Mouse (Mus musculus) hindbrain, embryonic 15.5 days (tissue): ENCODE data around the gene Smpx. TPM values are rescaled to one million over a fixed set of nuclear protein-coding genes. Genes with fewer than 3 reads are reported as not detected.

Source experiments
- ATAC-seq: fragments of 200-750 bp; cut with Nextera tagmentation; 2 replicates; pipeline ENCODE4 v1.8.0; 2017; ENCODE audit warnings: low read depth, moderate number of reproducible peaks, moderate TSS enrichment; ENCODE audit not compliant: low FRiP score
- H3K27ac ChIP-seq: fragments of 300-500 bp; sonication (generic); replicated peaks from 2 replicates; pipeline ENCODE4 v1.5.1; 2015; ENCODE audit warnings: mild to moderate bottlenecking, inconsistent platforms
- H3K27me3 ChIP-seq: fragments of 300-500 bp; sonication (generic); 2 replicates; pipeline ENCODE4 v1.6.1; 2015; ENCODE audit warnings: control low read depth, inconsistent platforms
- H3K36me3 ChIP-seq: fragments of 300-500 bp; sonication (generic); 2 replicates; pipeline ENCODE4 v1.6.1; 2015; ENCODE audit warnings: control low read depth, inconsistent platforms
- H3K4me1 ChIP-seq: fragments of 300-500 bp; sonication (generic); replicated peaks from 2 replicates; pipeline ENCODE4 v1.6.1; 2015; ENCODE audit warnings: control low read depth, inconsistent platforms
- H3K4me2 ChIP-seq: fragments of 300-500 bp; sonication (generic); 2 replicates; pipeline ENCODE4 v1.6.1; 2015; ENCODE audit warnings: moderate library complexity, mild to moderate bottlenecking, inconsistent platforms
- H3K4me3 ChIP-seq: fragments of 300-500 bp; sonication (generic); 2 replicates; pipeline ENCODE4 v1.5.1; 2015; ENCODE audit warnings: mild to moderate bottlenecking, inconsistent platforms
- H3K9ac ChIP-seq: fragments of 300-500 bp; sonication (generic); 2 replicates; pipeline ENCODE4 v1.6.1; 2015; ENCODE audit warnings: inconsistent platforms
- H3K9me3 ChIP-seq: fragments of 300-500 bp; sonication (generic); 2 replicates; pipeline ENCODE4 v1.6.1; 2016; ENCODE audit warnings: control low read depth, inconsistent platforms
- WGBS: fragments of 180-500 bp; shearing (Covaris S2); methylation state at CpG from one replicate; pipeline ENCODE4 v1.1.7; 2015; 5-methylcytosine and 5-hydroxymethylcytosine counted together
- polyA plus RNA-seq: library from polyadenylated mRNA; unstranded; fragments of >200 nt; fragmentation: Nextera tagmentation; extraction: Ambion mirVana; gene quantifications from 2 replicates; pipeline ENCODE4 v1.2.1, GENCODE M21; 2015

Smpx gene
- polyA plus RNA-seq: 0.14 and 0.43 TPM in 2 replicates

DNA sequence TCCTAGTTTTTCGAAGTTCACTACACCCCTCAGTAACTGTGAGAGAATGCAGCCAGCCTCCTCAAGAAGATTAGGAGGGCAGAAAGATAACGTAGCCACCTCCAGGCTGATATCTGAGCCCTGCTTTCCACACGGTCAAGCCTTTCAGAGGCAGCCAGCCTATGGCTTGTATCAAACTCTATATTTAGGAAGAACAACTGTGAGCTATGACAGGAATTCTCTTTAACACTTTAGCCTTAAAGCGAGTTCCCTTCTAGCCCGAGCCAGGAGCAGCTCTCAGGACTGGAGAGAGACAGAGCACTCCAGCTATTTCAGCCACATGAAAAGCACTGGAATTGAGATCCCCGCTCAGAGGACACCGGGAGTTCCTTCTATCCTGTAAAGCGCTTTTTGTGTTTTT lies at the start of gene Smpx:
Gene Smpx, plus strand, starts transcription at position 49 of the 400 bp plus-strand sequence.
- no peaks in the 10 kb centered on the region for H3K9me3 ChIP-seq
- no peaks in the 10 kb centered on the region for H3K27me3 ChIP-seq
- no peaks in the 10 kb centered on the region for H3K36me3 ChIP-seq
- H3K4me3 ChIP-seq: no peak within 1 kb of the TSS
- H3K27ac ChIP-seq: no peak within 1 kb of the TSS
- no peak for ATAC-seq
- H3K4me1 ChIP-seq: no peaks in the 10 kb centered on the region
- no peak within 1 kb of the TSS for H3K9ac ChIP-seq
- no peak within 1 kb of the TSS for H3K4me2 ChIP-seq
- 81% methylated on average over 8 of the region's 8 CpGs for WGBS

DNA sequence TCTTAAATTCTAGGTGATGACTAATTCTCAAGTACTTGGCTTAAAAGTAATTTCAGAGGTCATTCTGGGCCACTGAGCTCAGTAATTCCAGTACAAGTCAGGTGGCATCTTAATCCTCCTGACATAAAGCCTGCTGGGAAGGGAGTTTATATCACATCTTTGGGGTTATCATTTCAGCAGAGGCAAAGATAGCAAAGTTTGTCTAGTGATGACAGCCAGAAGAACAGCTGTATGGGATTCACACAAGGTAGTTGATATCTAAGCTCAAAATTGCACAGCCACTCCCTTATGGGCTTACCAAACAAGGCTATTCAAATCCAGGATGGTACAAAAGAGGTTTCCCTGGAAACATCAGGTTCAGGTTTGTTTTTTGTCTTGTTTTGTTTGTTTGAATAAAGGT lies 43.7 kb upstream of the Smpx start:
- no peaks in the 10 kb centered on the region for H3K36me3 ChIP-seq
- no peaks in the 10 kb centered on the region for H3K4me1 ChIP-seq
- H3K4me3 ChIP-seq: no peak overlapping the region
- no peaks in the 10 kb centered on the region for H3K27me3 ChIP-seq
- ATAC-seq: no peak
- H3K4me2 ChIP-seq: no peak overlapping the region
- H3K27ac ChIP-seq: no peak overlapping the region
- H3K9ac ChIP-seq: no peak overlapping the region
- no peaks in the 10 kb centered on the region for H3K9me3 ChIP-seq

DNA sequence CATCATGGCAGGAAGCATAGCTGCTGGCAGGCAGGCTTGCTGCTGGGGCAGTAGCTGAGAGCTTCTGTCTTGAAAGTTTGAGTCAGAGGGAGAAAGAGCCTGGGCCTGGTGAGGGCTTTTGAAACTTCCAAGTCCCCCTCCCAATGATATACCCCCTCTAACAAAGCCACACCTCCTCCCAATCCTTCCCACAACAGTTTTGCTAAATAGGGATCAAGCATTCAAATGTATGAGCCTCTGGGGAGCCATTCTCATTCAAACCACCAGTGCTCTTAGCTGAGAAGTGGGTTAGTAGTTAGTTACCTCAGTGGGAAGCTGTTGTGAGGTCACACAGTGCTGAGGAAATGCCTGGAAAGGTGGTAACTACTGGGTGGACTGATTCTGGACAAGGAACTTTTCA lies 41.4 kb upstream of the Smpx start:
- H3K9ac ChIP-seq: no peak overlapping the region
- no peaks in the 10 kb centered on the region for H3K4me1 ChIP-seq
- no peak for ATAC-seq
- no peak overlapping the region for H3K4me3 ChIP-seq
- no peak overlapping the region for H3K27ac ChIP-seq
- H3K36me3 ChIP-seq: no peaks in the 10 kb centered on the region
- no peak overlapping the region for H3K4me2 ChIP-seq
- H3K9me3 ChIP-seq: no peaks in the 10 kb centered on the region
- no peaks in the 10 kb centered on the region for H3K27me3 ChIP-seq

DNA sequence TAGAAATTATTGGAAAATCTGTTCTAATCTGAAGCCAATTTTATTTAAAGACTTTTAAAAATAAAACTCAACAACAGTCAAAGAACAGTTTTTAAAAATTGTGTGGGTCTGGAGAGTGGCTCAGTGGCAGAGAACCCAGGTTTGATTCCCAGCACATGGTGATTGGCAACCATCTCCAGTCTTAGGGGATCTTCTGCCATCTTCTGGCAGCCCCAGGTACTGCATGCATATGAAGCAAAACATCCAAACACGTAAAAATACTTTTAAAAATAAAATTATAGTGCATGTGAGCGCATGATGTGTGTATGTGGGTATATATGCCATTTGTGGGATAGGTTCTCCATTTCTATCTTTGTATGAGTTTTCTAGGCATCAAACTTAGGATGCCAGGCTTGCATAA lies 26.9 kb upstream of the Smpx start:
- no peaks in the 10 kb centered on the region for H3K9me3 ChIP-seq
- no peak for ATAC-seq
- H3K9ac ChIP-seq: no peak overlapping the region
- 74% methylated on average over 2 of the region's 2 CpGs for WGBS
- no peak overlapping the region for H3K4me2 ChIP-seq
- H3K36me3 ChIP-seq: no peaks in the 10 kb centered on the region
- H3K27me3 ChIP-seq: no peaks in the 10 kb centered on the region
- H3K27ac ChIP-seq: no peak overlapping the region
- H3K4me1 ChIP-seq: no peaks in the 10 kb centered on the region
- H3K4me3 ChIP-seq: no peak overlapping the region

DNA sequence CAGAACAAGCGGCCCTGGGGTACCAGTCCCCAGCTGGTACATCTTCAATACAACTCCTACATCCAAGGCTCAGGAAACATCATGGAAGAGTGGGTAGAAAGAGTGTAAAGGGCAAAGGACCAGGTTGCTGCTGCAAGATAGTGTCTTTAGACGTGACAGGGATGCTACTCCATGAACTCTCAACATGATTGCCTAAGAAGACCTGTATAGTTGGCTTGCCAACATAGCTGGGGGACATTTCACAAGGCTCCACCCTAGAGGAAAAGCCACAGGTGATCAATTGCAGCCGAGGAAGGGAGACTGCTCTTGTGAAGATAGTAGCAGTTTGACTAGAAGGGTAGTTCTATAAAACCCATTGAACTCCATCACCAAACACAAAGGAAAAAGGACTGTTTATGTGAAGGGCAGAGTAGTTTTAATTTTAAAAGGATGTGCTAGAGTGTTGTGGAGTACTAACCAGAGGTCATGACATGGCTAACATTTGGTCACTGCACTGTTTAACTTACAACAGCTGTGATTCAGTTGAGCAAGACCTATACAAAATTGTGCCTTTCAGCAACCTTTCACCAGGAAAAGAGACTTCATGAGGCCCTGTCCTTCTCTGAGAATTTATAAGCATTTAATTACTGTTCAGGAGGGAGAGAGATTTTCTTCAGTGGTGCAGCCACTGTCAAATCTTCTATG lies 23.9 kb upstream of the Smpx start:
- Histone ChIP-seq H3K4me2 (no peak overlapping the region), H3K36me3 (no peaks in the 10 kb centered on the region), H3K4me3 (no peak overlapping the region), H3K27me3 (no peaks in the 10 kb centered on the region), H3K9ac (no peak overlapping the region), H3K9me3 (no peaks in the 10 kb centered on the region), H3K4me1 (no peaks in the 10 kb centered on the region), H3K27ac (no peak overlapping the region)
- ATAC-seq: no peak
- 85% methylated on average over 3 of the region's 3 CpGs for WGBS

DNA sequence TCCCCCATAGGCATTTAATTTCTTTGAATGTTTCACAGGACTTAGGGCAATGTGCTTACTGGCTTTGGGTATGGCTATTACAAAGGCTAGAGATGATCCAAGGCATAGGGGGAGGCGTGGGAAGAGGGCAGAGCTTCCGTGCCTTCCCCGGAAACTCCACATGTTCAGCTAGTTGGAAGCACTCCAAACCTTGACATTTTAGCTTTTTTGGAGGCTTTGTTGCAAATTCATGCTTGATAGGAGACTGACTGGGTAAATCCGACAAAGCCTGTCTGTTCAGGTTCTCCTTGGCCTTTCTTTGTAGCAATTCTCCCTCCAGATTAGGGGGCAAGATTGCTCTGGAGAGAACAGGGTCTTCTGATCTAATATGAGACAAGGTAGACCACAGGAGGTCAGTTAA lies 7.5 kb upstream of the Smpx start:
- Histone ChIP-seq H3K9me3 (no peaks in the 10 kb centered on the region), H3K27me3 (no peaks in the 10 kb centered on the region), H3K36me3 (no peaks in the 10 kb centered on the region), H3K4me1 (no peaks in the 10 kb centered on the region), H3K27ac (no peak overlapping the region), H3K9ac (no peak overlapping the region), H3K4me2 (no peak overlapping the region), H3K4me3 (no peak overlapping the region)
- ATAC-seq: no peak
- WGBS: 69% methylated on average over 4 of the region's 4 CpGs

DNA sequence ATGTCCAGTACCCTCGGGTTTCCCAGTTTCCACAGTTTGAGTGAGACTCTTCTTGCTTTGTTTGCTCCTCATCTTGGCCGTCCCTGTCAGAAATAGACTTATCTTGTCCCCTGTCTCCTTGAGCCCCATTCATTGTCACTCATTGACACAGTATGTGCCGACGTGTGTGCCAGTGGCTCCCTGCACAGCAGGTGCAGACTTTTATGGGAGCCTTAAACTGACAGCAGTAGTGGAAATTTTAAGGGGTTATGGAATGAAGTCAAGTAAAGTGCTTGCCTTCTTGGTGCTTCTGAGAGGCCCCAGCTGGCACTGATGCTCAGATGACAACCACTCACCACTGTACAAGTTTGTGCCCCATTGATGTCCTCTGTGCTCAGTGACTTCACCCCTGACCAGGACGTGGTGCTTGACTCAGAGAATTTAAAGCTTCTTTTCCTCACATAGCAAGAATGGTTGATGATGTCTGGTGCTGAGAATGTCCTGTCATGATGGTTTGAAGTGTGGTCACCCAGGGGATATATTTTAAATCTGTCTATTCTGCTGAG lies 1.0 kb upstream of the Smpx start:
- ATAC-seq: no peak
- no peaks in the 10 kb centered on the region for H3K27me3 ChIP-seq
- no peak overlapping the region for H3K9ac ChIP-seq
- H3K27ac ChIP-seq: no peak overlapping the region
- H3K4me2 ChIP-seq: no peak overlapping the region
- WGBS: 75% methylated on average over 5 of the region's 5 CpGs
- no peak overlapping the region for H3K4me3 ChIP-seq
- H3K9me3 ChIP-seq: no peaks in the 10 kb centered on the region
- H3K36me3 ChIP-seq: no peaks in the 10 kb centered on the region
- no peaks in the 10 kb centered on the region for H3K4me1 ChIP-seq

DNA sequence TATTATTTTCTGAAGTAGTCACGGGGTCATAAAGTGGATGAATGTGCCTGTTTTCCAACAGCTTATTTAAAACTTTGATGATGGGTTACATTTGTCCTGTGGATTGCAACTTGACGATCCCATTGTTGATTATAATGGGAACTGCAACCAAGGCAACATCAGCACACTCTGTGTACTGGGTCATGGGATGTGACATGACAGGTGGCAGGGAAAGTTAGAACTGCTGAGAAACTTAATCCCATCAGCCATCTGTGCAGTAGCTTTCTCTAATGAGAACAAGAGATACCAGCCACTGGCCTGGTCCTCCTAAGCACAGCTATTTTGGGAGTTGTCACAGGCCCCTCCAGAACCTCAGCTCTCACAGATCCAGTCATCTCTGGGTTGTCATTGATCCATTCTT lies 8.5 kb downstream of the Smpx start:
- no peaks in the 10 kb centered on the region for H3K27me3 ChIP-seq
- H3K4me2 ChIP-seq: no peak overlapping the region
- H3K4me3 ChIP-seq: no peak overlapping the region
- H3K36me3 ChIP-seq: no peaks in the 10 kb centered on the region
- no peaks in the 10 kb centered on the region for H3K4me1 ChIP-seq
- 78% methylated on average over 2 of the region's 2 CpGs for WGBS
- H3K27ac ChIP-seq: no peak overlapping the region
- no peaks in the 10 kb centered on the region for H3K9me3 ChIP-seq
- no peak for ATAC-seq
- H3K9ac ChIP-seq: no peak overlapping the region

DNA sequence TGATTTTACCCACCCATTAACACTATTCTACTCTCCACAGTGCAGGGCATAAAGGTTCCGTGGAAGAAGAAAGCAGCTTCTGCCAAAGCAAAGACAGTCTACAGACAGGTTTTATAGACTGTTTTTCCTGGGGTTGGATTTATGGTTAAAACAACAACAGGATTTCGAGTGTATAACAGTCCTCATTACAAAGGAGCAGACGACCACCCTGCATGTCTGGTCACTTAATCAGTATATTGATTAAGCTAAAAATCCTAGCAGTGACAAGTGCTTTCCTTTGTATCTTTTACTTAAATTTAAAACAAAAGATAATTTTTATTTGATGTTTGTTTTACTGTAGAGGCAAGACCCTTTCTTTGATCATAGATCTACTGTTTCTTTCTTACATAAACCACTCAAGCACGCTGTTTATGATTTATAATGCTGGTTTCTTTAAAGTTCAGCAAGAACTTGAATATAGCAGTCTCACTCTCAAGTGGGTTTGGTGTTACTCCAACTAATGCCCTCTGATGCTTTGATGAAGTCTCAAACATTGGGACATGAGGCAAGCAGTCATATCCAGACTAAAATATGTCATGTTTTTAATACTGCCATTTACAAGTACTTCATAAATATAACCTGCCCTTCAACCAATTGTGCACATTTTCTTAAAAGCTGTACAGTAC lies 10.0 kb downstream of the Smpx start:
- 70% methylated on average over 4 of the region's 4 CpGs for WGBS
- no peaks in the 10 kb centered on the region for H3K27me3 ChIP-seq
- H3K4me1 ChIP-seq: no peaks in the 10 kb centered on the region
- H3K9me3 ChIP-seq: no peaks in the 10 kb centered on the region
- H3K4me2 ChIP-seq: no peak overlapping the region
- H3K9ac ChIP-seq: no peak overlapping the region
- no peak for ATAC-seq
- no peak overlapping the region for H3K4me3 ChIP-seq
- H3K27ac ChIP-seq: no peak overlapping the region
- no peaks in the 10 kb centered on the region for H3K36me3 ChIP-seq

DNA sequence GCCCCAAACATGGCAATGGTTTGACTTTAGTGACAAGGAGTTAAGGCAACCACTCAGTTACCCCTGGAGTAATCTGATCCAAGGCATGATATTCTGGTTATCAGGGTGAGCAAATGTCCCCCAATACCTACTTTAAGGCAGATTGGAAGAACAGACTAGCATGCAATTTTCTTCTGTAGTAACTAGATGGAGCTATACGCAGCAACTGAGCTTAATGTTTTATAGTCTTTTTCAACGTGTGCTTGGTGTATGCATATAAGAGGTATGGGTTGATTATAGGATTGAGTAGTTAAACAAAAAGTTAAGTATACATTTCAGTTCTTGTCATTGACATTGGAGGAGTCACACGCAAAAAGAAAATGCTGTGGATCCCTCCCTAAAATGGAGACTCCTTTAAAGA lies 21.2 kb downstream of the Smpx start:
- 54% methylated on average over 3 of the region's 3 CpGs for WGBS

DNA sequence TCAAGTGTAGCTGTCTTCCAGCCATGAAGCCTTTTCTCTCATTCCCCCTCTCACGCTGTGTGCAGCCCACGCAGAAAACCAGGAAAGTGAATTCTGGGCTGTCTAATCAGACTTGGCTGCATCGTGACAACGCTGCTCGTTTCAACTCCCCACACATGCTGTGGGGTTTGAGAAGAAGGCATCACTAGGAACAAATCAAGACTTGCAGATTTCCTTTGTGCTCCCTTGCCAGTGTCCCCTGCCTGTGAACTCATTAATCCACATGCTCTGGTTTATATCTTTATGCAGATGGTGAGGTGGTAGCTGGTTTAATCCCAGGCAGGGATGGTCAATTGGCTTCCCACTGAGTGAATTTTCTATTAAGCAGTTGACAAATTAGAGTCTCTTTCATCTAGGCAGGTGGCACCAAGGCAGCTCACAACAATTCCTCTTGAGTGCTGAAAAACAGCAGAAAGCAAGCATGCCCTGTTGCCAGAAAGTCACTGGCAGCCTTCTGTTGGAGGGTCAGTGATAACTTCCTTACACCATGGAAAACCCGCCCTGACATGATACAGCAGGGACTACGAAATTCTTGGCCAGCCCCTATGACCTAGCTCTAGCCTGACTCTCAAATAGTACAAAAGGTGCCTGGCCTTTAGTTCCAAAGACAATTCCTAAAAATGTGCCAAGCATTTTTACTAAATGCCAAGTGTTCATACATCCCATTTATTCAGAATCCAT lies 32.1 kb downstream of the Smpx start:
- H3K27ac ChIP-seq: no peak overlapping the region
- no peak overlapping the region for H3K4me3 ChIP-seq
- H3K36me3 ChIP-seq: no peaks in the 10 kb centered on the region
- H3K9ac ChIP-seq: no peak overlapping the region
- H3K9me3 ChIP-seq: no peaks in the 10 kb centered on the region
- 38% methylated on average over 7 of the region's 7 CpGs for WGBS
- ATAC-seq: peak; percentile 56; the same call in 1 of the 2 replicates
- no peaks in the 10 kb centered on the region for H3K27me3 ChIP-seq
- H3K4me2 ChIP-seq: no peak overlapping the region
- H3K4me1 ChIP-seq: no peaks in the 10 kb centered on the region

More for the DNA sequence above, 21.2 kb downstream of the Smpx start:
- H3K27me3 ChIP-seq: no peaks in the 10 kb centered on the region
- H3K4me1 ChIP-seq: no peaks in the 10 kb centered on the region
- no peaks in the 10 kb centered on the region for H3K36me3 ChIP-seq
- no peaks in the 10 kb centered on the region for H3K9me3 ChIP-seq
- H3K4me2 ChIP-seq: no peak overlapping the region
- no peak overlapping the region for H3K9ac ChIP-seq
- H3K4me3 ChIP-seq: no peak overlapping the region
- no peak overlapping the region for H3K27ac ChIP-seq
- ATAC-seq: no peak

DNA sequence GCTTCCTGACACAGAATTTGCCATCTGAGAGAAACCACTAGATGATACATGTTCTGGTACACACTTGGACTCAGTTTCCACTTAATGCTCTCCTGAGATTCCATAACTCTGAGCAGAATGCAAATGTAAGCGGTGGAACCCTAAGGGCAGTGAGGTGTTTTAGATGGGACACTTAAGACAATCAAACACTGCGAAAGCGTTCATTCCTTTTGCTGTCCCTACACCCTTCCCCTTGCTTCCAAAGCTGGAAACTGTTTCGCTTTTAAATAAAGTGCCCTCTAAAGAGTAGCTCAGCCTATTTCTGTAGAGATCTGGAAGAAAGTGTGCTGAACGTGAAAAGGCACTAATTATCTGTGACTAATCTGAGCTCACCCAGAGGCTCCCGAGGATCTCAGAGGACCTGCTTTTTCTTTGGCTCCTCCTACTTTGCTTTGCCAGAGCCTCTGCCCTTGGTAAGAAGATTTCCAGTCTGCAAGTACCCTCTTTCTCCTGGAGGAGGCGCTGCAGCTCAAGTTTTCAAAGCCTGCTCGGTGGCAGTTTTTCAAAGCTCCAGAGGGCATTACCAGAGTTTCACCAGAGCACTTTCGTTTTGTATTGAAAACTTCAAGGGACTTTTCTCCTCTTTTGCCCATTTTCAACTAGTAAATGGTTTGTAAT lies 33.1 kb downstream of the Smpx start:
- peak; percentile 74; the same call in 1 of the 2 replicates for ATAC-seq
- no peaks in the 10 kb centered on the region for H3K27me3 ChIP-seq
- H3K27ac ChIP-seq: no peak overlapping the region
- WGBS: 28% methylated on average over 9 of the region's 9 CpGs
- H3K36me3 ChIP-seq: no peaks in the 10 kb centered on the region
- H3K9me3 ChIP-seq: no peaks in the 10 kb centered on the region
- no peaks in the 10 kb centered on the region for H3K4me1 ChIP-seq
- H3K9ac ChIP-seq: no peak overlapping the region
- no peak overlapping the region for H3K4me3 ChIP-seq
- H3K4me2 ChIP-seq: peak overlapping the region; percentile 24; the same call in 1 of the 2 replicates
